Mouse (Mus musculus): Measurements from ENCODE around the gene Selp.

- TF ChIP-seq CTCF (IDR thresholded peaks at IDR 0.05; ENCODE audit: low read depth, low read length): no peak
- no peak for TF ChIP-seq POLR2AphosphoS5 (IDR thresholded peaks at IDR 0.05; ENCODE audit: insufficient replicate concordance, low read depth, low read length)
- no peak for TF ChIP-seq TAL1 (conservative IDR thresholded peaks at IDR 0.05; ENCODE audit: low read depth, low read length)
- no peak for TF ChIP-seq GATA1 (IDR thresholded peaks at IDR 0.05; ENCODE audit: borderline replicate concordance, low read length)
Measured at GRCm38 (mm10) chr1:164086797-164087196, 28.3 kb upstream of the Selp start.
